Mouse (Mus musculus): ENCODE results near the gene Pkig. TPM values are rescaled to one million over a fixed set of nuclear protein-coding genes. Genes with fewer than 3 reads are reported as not detected.

Gene Pkig
- total and polyA plus RNA-seq, 3 experiments: 79.5 to 160 TPM; not detected in 1

DNA sequence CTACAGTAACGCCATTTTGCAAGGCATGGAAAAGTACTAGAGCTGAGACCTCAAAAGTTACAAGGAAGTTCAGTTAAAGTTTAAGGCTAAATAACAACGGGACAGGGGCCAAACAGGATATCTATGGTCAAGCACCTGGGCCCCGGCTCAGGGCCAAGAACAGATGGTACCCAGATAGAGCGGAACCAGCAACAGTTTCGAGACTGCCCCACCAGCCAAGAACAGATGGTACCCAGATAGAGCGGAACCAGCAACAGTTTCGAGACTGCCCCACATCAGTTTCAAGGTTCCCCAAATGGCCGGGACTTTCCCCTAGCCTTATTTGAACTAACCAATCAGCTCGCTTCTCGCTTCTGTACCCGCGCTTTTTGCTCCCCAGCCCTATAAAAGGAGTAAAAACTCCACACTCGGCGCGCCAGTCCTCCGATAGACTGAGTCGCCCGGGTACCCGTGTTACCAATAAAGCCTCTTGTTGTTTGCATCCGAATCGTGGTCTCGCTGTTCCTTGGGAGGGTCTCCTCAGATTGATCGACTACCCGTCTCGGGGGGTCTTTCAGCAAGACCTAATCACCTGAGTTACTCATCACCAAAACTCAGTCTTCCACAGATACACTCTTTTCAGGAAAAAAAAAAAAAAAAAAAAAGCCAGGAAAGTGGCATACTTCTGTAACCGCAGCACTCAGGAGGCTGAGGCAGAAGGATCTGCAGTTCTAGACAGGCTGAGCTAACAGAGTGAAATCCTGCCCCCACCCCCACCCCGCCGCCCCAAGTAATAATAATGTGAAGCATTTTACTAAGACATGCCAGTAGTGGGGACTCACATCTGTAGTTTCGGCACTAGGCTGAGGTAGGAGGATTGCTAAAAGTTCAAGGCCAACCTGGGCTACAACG, 15.3 kb upstream of the Pkig start (continued):
- TF ChIP-seq GATA1 (IDR thresholded peaks at IDR 0.05; ENCODE audit: low read depth, low read length): peak; percentile 97
- no peak for TF ChIP-seq MXI1 (IDR thresholded peaks at IDR 0.05; ENCODE audit: low read depth, low read length)
- peak; percentile 99 for TF ChIP-seq TAL1 (IDR thresholded peaks at IDR 0.05; ENCODE audit: low read length)
- TF ChIP-seq ZC3H11A (IDR thresholded peaks at IDR 0.05; ENCODE audit: low read depth, low read length): no peak
- TF ChIP-seq NELFE (IDR thresholded peaks at IDR 0.05; ENCODE audit: low read depth, low read length): peak; percentile 80; the same call in 1 of the 2 replicates

DNA sequence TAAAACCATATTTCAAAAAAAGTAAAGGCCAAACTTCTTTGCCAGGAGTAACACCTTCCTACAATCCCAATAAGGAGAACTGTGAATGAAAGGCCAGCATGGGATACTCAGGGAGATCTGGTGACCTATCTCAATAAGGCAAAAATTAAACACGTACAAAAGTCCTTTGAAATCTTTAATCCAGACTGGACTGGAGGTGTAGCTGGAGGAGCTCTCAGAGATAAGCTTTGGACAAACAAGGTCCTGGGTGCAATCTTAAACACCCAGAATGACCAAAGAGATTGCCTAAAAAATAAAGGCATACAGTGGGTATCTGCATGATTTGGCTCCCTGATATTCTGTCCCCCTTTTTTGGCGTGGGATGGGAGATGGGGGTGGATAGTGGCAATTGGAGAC, 14.6 kb upstream of the Pkig start:
- Histone ChIP-seq H3K27me3 (ENCODE audit: control insufficient read depth in 1 of 2, insufficient read depth in 2 of 2, low read length in 2 of 2) (no peaks in the 10 kb centered on the region), H3K9ac (ENCODE audit: control insufficient read depth, low read depth, low read length, poor library complexity, severe bottlenecking) (peak overlapping the region; percentile 94), H3K4me3 (ENCODE audit: control insufficient read depth in 1 of 2, insufficient read depth in 1 of 2, low read depth in 2 of 2, low read length in 2 of 2) (peak overlapping the region; percentile 78 to 86), H3K9me3 (replicated peaks; ENCODE audit: insufficient read depth, low read length) (no peaks in the 10 kb centered on the region), H3K79me2 (ENCODE audit: control insufficient read depth, insufficient read depth, low read length, poor library complexity) (peaks cover 57% of the 10 kb centered on the region), H3K36me3 (ENCODE audit: control insufficient read depth in 1 of 2, insufficient read depth in 2 of 2, low read length in 2 of 2) (peaks cover 22 to 42% of the 10 kb centered on the region in 2 experiments), H3K4me1 (ENCODE audit: control insufficient read depth in 1 of 2, insufficient read depth in 2 of 2, low read length in 2 of 2) (peaks cover 13 to 27% of the 10 kb centered on the region in 2 experiments), H3K27ac (ENCODE audit: control insufficient read depth, low read depth, low read length) (peak overlapping the region; percentile 100)
- TF ChIP-seq MYC (IDR thresholded peaks at IDR 0.05; ENCODE audit: low read depth, low read length): no peak
- peak; percentile 36 to 57; a peak in 3 of 4 replicates for TF ChIP-seq EP300 (IDR thresholded peaks at IDR 0.05; ENCODE audit: low read depth in 1 of 2, low read length in 2 of 2)
- peak; percentile 41; the same call in 1 of the 2 replicates for TF ChIP-seq GATA1 (IDR thresholded peaks at IDR 0.05; ENCODE audit: low read depth, low read length)
- no peak for TF ChIP-seq RAD21 (IDR thresholded peaks at IDR 0.05; ENCODE audit: low read depth, low read length)
- no peak for TF ChIP-seq CHD2 (IDR thresholded peaks at IDR 0.05; ENCODE audit: low read length)
- TF ChIP-seq SMC3 (IDR thresholded peaks at IDR 0.05; ENCODE audit: low read depth, low read length): peak; percentile 13
- TF ChIP-seq USF1 (IDR thresholded peaks at IDR 0.05; ENCODE audit: low read depth, low read length): no peak
- peak; percentile 55; the same call in 1 of the 2 replicates for TF ChIP-seq MXI1 (IDR thresholded peaks at IDR 0.05; ENCODE audit: low read depth, low read length)
- 0 out of 2 replicates have a peak, but pooled peaks have one; percentile 49 for TF ChIP-seq E2F4 (IDR thresholded peaks at IDR 0.05; ENCODE audit: borderline replicate concordance, low read depth, low read length)
- TF ChIP-seq ZNF384 (IDR thresholded peaks at IDR 0.05; ENCODE audit: low read depth, low read length): peak; percentile 23; the same call in 1 of the 2 replicates
- TF ChIP-seq NELFE (IDR thresholded peaks at IDR 0.05; ENCODE audit: low read depth, low read length): peak; percentile 47; the same call in 1 of the 2 replicates
- no peak for TF ChIP-seq MEF2A (IDR thresholded peaks at IDR 0.05; ENCODE audit: extremely low read depth, insufficient replicate concordance, low read depth, low read length, poor library complexity, severe bottlenecking)
- TF ChIP-seq POLR2AphosphoS2 (IDR thresholded peaks at IDR 0.05; ENCODE audit: low read length): no peak
- TF ChIP-seq KAT2A (conservative IDR thresholded peaks at IDR 0.05; ENCODE audit: low read depth, low read length): 0 out of 2 replicates have a peak, but pooled peaks have one; percentile 22
- peak; percentile 47; the same call in 1 of the 2 replicates for TF ChIP-seq MAX (IDR thresholded peaks at IDR 0.05; ENCODE audit: low read length)
- TF ChIP-seq ETS1 (IDR thresholded peaks at IDR 0.05; ENCODE audit: low read depth, low read length): 0 out of 2 replicates have a peak, but pooled peaks have one; percentile 7
- DNase-seq (ENCODE audit: low read depth, low spot score): no peak
